Mouse (Mus musculus) left cerebral cortex, postnatal 4 days (tissue): Measurements from ENCODE around the gene Cldn19. TPM values are rescaled to one million over a fixed set of nuclear protein-coding genes. Genes with fewer than 3 reads are reported as not detected.

Source experiments
- DNase-seq: peaks from one replicate; pipeline ENCODE4 v3.0.0-alpha.2; 2022
- intact Hi-C: fragments of 180-260 bp; cut with DNase I; formaldehyde crosslinking; loops from one replicate; pipeline ENCODE4 v1.15.1; 2025
- total RNA-seq, 2 experiments: library from RNA; stranded (reverse); gene quantifications; 2 replicates each; pipeline ENCODE4 v1.2.3; 2021

The Cldn19 gene
- total RNA-seq, 2 experiments from 2014 or later: 0.12 to 0.14 TPM

GRCm38 (mm10) chr4:119297361-119297760, 42.1 kb downstream of the Cldn19 start:
- intact Hi-C loops: no loop called here
- DNase-seq: no peak

DNA sequence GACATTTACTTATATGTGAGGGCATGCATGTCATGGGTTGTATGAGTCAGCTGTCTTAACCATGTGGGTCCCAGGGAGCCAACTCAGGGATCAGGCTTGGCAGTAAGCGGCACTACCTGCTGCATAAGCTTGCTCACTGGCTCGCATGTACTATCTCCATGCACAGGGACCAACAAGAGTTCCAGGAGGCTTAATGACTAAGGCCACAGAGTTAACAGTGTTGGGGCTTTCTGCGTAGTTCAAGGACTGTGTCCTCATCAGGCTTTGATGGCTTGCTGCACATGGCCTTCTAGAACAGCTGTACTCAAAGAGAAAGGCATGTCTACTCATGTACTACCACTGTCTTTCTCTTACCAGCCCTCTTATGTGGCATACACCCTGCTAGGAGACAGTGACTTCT, 45.5 kb downstream of the Cldn19 start:
- intact Hi-C loops: no loop called here
- no peak for DNase-seq

DNA sequence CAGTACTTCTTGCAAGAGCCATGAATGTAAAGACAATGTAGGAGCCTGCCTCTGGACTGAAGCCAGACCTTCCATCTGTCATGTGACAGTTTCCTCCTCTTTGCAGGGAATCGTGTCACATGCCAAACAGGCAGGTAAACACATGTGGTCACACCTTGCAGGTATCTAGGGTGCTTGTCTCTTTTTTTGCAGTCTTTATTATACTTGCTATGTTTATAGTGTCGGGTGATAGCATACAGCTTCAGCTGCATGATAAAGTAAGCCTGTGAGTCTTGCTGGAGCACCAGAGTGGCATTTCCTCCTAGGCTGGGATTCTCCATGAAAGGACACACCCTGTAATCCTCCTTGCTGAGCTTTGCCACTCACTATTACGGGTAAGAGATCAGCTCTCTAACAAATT, 46.6 kb downstream of the Cldn19 start:
- intact Hi-C loops: no loop called here
- no peak for DNase-seq

DNA sequence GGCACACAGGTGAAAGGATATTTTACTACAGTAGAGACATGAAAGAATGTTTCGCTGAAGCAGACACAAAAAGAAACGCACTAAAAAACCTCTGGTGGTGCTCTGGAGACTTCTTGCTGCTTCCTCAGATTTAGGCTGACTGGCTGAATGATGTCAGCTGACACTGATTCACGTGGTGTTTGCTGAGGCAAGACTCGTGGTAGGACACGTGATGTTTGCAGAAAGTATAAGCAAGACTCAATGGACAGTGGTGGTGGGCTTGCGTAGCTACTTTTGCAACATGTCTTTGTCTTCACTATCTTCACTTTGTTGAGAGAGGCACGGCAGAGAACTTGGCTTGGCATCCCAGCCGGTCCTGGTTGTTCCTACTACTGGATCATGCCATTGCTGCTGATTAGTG, 48.1 kb downstream of the Cldn19 start:
- intact Hi-C loops: no loop called here
- no peak for DNase-seq

DNA sequence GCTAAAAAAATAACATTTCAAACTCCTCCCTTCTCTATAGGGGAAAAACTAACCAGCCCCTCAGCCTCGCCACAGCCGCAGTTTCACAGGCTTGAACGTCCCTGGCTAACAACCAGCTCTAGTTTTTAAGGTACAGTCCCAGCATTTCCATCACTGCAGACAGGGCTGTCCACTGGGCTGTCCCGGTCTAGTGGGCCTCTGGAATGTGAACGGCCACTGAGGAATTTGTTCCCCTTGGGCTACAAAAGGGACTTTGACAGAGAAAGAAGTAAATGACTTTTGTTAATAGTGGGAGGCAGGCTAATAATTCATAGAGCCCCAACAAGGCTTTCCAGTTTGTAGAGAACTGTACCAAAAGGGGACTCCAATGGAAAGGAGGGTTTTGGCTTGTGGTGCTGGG, 50.2 kb downstream of the Cldn19 start:
- DNase-seq: no peak
- intact Hi-C loops: no loop called here

Other genes starting within 250 kb of the Cldn19 start
- gene Slc2a1, start 146.7 kb upstream of the Cldn19 start, total RNA-seq: 10 to 100 TPM; 33.5 to 34.1 TPM
- 1 to 10 TPM; 4.5 to 8.7 TPM for gene Zfp691, start 81.2 kb upstream of the Cldn19 start, total RNA-seq
- gene Ermap, start 65.4 kb upstream of the Cldn19 start, total RNA-seq: 1 to 10 TPM in 1 of 2 experiments, under 1 TPM in 1; 0.40 to 1.0 TPM
- 10 to 100 TPM; 72.9 to 79.6 TPM for gene Svbp, start 60.1 kb upstream of the Cldn19 start, total RNA-seq
- gene Tmem269, start 37.2 kb upstream of the Cldn19 start, total RNA-seq: under 1 TPM; 0.38 to 0.48 TPM
- gene AU022252, start 22.7 kb upstream of the Cldn19 start, total RNA-seq: 10 to 100 TPM; 29.7 to 36.2 TPM
- 10 to 100 TPM; 10.9 to 12.4 TPM for gene P3h1, start 22.5 kb upstream of the Cldn19 start, total RNA-seq
- 1,000 to 10,000 TPM; 1,087 to 1,125 TPM for gene Ybx1, start 39.2 kb downstream of the Cldn19 start, total RNA-seq
- gene Ppih, start 65.1 kb downstream of the Cldn19 start, total RNA-seq: 10 to 100 TPM; 26.2 to 27.3 TPM
- 10 to 100 TPM; 20.5 to 21.3 TPM for gene Ccdc30, start 160.1 kb downstream of the Cldn19 start, total RNA-seq
- 1 to 10 TPM; 5.0 to 5.8 TPM for gene Ppcs, start 167.0 kb downstream of the Cldn19 start, total RNA-seq
- gene Zmynd12, start 167.4 kb downstream of the Cldn19 start, total RNA-seq: under 1 TPM; 0.26 to 0.40 TPM
- gene Rimkla, start 237.2 kb downstream of the Cldn19 start, total RNA-seq: 10 to 100 TPM; 28.2 to 29.0 TPM